Comparison of ENCODE assay signal across 8 mouse cellular contexts in the genomic region with DNA sequence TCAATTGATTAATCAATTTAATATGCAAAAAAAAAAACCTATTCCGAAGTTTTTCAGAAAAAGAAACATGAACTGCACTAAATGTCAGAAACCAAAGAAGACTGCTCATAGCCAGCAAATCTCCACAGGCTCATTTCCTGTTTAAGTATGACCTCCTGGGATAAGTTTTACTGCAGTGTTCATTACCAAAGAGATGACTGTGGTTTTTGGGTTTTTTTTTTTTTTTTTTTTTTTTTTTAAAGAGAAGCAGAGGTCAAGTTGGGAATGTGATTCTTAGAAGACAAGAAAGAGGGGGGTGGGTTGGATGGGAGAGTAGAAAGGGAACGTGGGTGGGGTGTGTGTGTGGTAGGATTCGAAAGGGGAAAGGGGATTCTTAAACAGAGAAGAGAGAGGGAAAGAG. TPM values are rescaled to one million over a fixed set of nuclear protein-coding genes. Genes with fewer than 3 reads are reported as not detected.
DNase-seq lines count a peak whose midpoint lies in the region; ATAC-seq lines count a peak whose summit lies in the region.

No protein-coding gene starts in this region.

- intact Hi-C loops in gastrocnemius, postnatal 14 days (cut with DNase I; ENCODE audit: low total_unique reads), result no loop called here

- peak overlapping the region; percentile 90 for H3K27ac ChIP-seq in heart, embryonic 16.5 days (ENCODE audit: low read length)
- H3K27ac ChIP-seq in hindbrain, embryonic 14.5 days, result 0 out of 2 replicates have a peak overlapping the region, but pooled peaks have one; percentile 77
- no peak overlapping the region for H3K27ac ChIP-seq in midbrain, embryonic 13.5 days

- no peaks in the 10 kb centered on the region for H3K36me3 ChIP-seq in heart, embryonic 16.5 days (ENCODE audit: control insufficient read depth, insufficient read depth)
- no peaks in the 10 kb centered on the region for H3K36me3 ChIP-seq in hindbrain, embryonic 14.5 days (replicated peaks; ENCODE audit: control insufficient read depth, insufficient read depth)
- H3K36me3 ChIP-seq in midbrain, embryonic 13.5 days, result no peaks in the 10 kb centered on the region

- peak overlapping the region; percentile 82 for H3K4me3 ChIP-seq in heart, embryonic 16.5 days (ENCODE audit: low read length)
- H3K4me3 ChIP-seq in hindbrain, embryonic 14.5 days (replicated peaks; ENCODE audit: low read length), result peak overlapping the region; percentile 89
- peak overlapping the region; percentile 93 for H3K4me3 ChIP-seq in midbrain, embryonic 13.5 days (replicated peaks)

- no peak for DNase-seq in heart, adult 11 months
- DNase-seq in Muller cell, postnatal 12 days (ENCODE audit: inconsistent ontology term), result peak; percentile 24
- DNase-seq in hindbrain, embryonic 14.5 days (ENCODE audit: low spot score), result no peak
- DNase-seq in thymus, postnatal 36 days, result no peak
- DNase-seq in cerebellum, adult 9-10 months, result no peak
- no peak for DNase-seq in gastrocnemius, postnatal 14 days

- no peak for ATAC-seq in heart, embryonic 16.5 days (replicated peaks; ENCODE audit: extremely low read depth, insufficient read depth, low FRiP score)
- no peak for ATAC-seq in hindbrain, embryonic 14.5 days (ENCODE audit: low FRiP score)
- ATAC-seq in midbrain, embryonic 13.5 days, result no peak

- no peaks in the 10 kb centered on the region for H3K9me3 ChIP-seq in heart, embryonic 16.5 days (replicated peaks; ENCODE audit: control insufficient read depth, low read length)
- H3K9me3 ChIP-seq in hindbrain, embryonic 14.5 days (ENCODE audit: control insufficient read depth, low read length), result no peaks in the 10 kb centered on the region
- no peaks in the 10 kb centered on the region for H3K9me3 ChIP-seq in midbrain, embryonic 13.5 days

- peak overlapping the region; percentile 66 for H3K4me2 ChIP-seq in heart, embryonic 16.5 days (ENCODE audit: low read depth, low read length)
- peak overlapping the region; percentile 84 for H3K4me2 ChIP-seq in hindbrain, embryonic 14.5 days (replicated peaks)
- H3K4me2 ChIP-seq in midbrain, embryonic 13.5 days (replicated peaks), result peak overlapping the region; percentile 88

- H3K4me1 ChIP-seq in heart, embryonic 16.5 days (ENCODE audit: control insufficient read depth, insufficient read depth, low read length), result peaks cover 17% of the 10 kb centered on the region
- peaks cover 24% of the 10 kb centered on the region for H3K4me1 ChIP-seq in hindbrain, embryonic 14.5 days (replicated peaks; ENCODE audit: control insufficient read depth, insufficient read depth, low read length)
- H3K4me1 ChIP-seq in midbrain, embryonic 13.5 days (replicated peaks), result peaks cover 18% of the 10 kb centered on the region

- 23% methylated on average over 3 of the region's 3 CpGs for WGBS in heart, embryonic 16.5 days
- 27% methylated on average over 3 of the region's 3 CpGs for WGBS in hindbrain, embryonic 14.5 days
- WGBS in midbrain, embryonic 13.5 days, result 32% methylated on average over 3 of the region's 3 CpGs

- peak overlapping the region; percentile 85 for H3K9ac ChIP-seq in heart, embryonic 16.5 days (ENCODE audit: low read length)
- peak overlapping the region; percentile 82 for H3K9ac ChIP-seq in hindbrain, embryonic 14.5 days
- H3K9ac ChIP-seq in midbrain, embryonic 13.5 days (replicated peaks), result peak overlapping the region; percentile 88

- no peaks in the 10 kb centered on the region for H3K27me3 ChIP-seq in heart, embryonic 16.5 days (ENCODE audit: control insufficient read depth, insufficient read depth, low read length)
- no peaks in the 10 kb centered on the region for H3K27me3 ChIP-seq in hindbrain, embryonic 14.5 days (ENCODE audit: control insufficient read depth, insufficient read depth, low read length)
- H3K27me3 ChIP-seq in midbrain, embryonic 13.5 days, result no peaks in the 10 kb centered on the region

RNA-seq across cellular contexts. Expression of a gene that starts 1.1 kb away (rescaled TPM):
- 90.3 and 91.7 TPM in 2 replicates for polyA plus RNA-seq in heart, embryonic 16.5 days (2015; fragmentation: Nextera tagmentation; extraction: Ambion mirVana)
- polyA plus RNA-seq in hindbrain, embryonic 14.5 days (2014; fragmentation: Nextera tagmentation; extraction: Ambion mirVana), result 66.2 and 75.2 TPM in 2 replicates
- 74.2 and 77.6 TPM in 2 replicates for polyA plus RNA-seq in midbrain, embryonic 13.5 days (2015; fragmentation: Nextera tagmentation; extraction: Ambion mirVana)
- 10 to 100 TPM; 30.9 to 35.2 TPM for total RNA-seq in gastrocnemius, postnatal 14 days (2021)

RNA-seq across cellular contexts. Expression of a gene that starts 52.8 kb away (rescaled TPM):
- 5.8 TPM in 2 replicates for polyA plus RNA-seq in heart, embryonic 16.5 days (2015; fragmentation: Nextera tagmentation; extraction: Ambion mirVana)
- 248 and 272 TPM in 2 replicates for polyA plus RNA-seq in hindbrain, embryonic 14.5 days (2014; fragmentation: Nextera tagmentation; extraction: Ambion mirVana)
- 190 and 217 TPM in 2 replicates for polyA plus RNA-seq in midbrain, embryonic 13.5 days (2015; fragmentation: Nextera tagmentation; extraction: Ambion mirVana)
- 1 to 10 TPM; 7.2 to 8.9 TPM for total RNA-seq in gastrocnemius, postnatal 14 days (2021)

Comparison
In these comparisons a context has a peak if more than half of its experiments do, and no peak if none do; other contexts are left out.
1. RNA of a gene that starts 52.8 kb away (polyA plus RNA-seq): 248 to 272 TPM in hindbrain, embryonic 14.5 days and 190 to 217 TPM in midbrain, embryonic 13.5 days; 5.8 TPM in heart, embryonic 16.5 days; every median in the first group is over 10 times any median in the second.
2. Peak in every context shown above with its lines, with median percentiles within 50 percentile points of each other: H3K4me2 ChIP-seq, H3K4me3 ChIP-seq and H3K9ac ChIP-seq.